Mouse (Mus musculus): ENCODE data around the gene Pbdc1. TPM values are rescaled to one million over a fixed set of nuclear protein-coding genes. Genes with fewer than 3 reads are reported as not detected.
A peak's percentile ranks its signal among the peaks of the same experiment; 100 is the strongest.
"Not testable (repeated sequence)": the region's sequence is repeated elsewhere in the genome, so short reads cannot be mapped to it uniquely, and the experiment has no call there.

The Pbdc1 gene
- total RNA-seq (2022), result 10 to 100 TPM; 17.5 to 19.7 (median 18.0) TPM

- peak; percentile 93 for DNase-seq
Observed at GRCm38 (mm10) chrX:105079615-105080092, at the start of gene Pbdc1. Gene Pbdc1, plus strand, starts transcription at chrX:105079756.

GRCm38 (mm10) chrX:105037666-105038065, 41.9 kb upstream of the Pbdc1 start:
- no peak for DNase-seq

- no peak for DNase-seq
Observed at GRCm38 (mm10) chrX:105064294-105064693, 15.3 kb upstream of the Pbdc1 start.

- no peak for DNase-seq
Observed at GRCm38 (mm10) chrX:105064801-105065200, 14.8 kb upstream of the Pbdc1 start.

- DNase-seq, result peak; percentile 85
Observed at GRCm38 (mm10) chrX:105069671-105070503, 9.7 kb upstream of the Pbdc1 start.

GRCm38 (mm10) chrX:105079151-105079550, 405 bp upstream of the Pbdc1 start:
- no peak for DNase-seq

GRCm38 (mm10) chrX:105080096-105080495, 540 bp downstream of the Pbdc1 start:
- DNase-seq, result no peak

GRCm38 (mm10) chrX:105083013-105083412, 3.5 kb downstream of the Pbdc1 start:
- not testable (repeated sequence) for DNase-seq

- no peak for DNase-seq
Observed at GRCm38 (mm10) chrX:105104175-105104574, 24.6 kb downstream of the Pbdc1 start.

GRCm38 (mm10) chrX:105114994-105115393, 35.4 kb downstream of the Pbdc1 start:
- DNase-seq, result no peak

- peak; percentile 63 for DNase-seq
Observed at GRCm38 (mm10) chrX:105120275-105121226, 41.0 kb downstream of the Pbdc1 start, which contains the start of gene Magee1. Gene Magee1, plus strand, starts transcription at chrX:105120378.

- DNase-seq, result peak; percentile 33
Observed at GRCm38 (mm10) chrX:105121227-105121865, 41.8 kb downstream of the Pbdc1 start.

- no peak for DNase-seq
Observed at GRCm38 (mm10) chrX:105124903-105125302, 45.3 kb downstream of the Pbdc1 start.

- DNase-seq, result no peak
Observed at GRCm38 (mm10) chrX:105151872-105152461, 72.4 kb downstream of the Pbdc1 start.

- DNase-seq, result not testable (repeated sequence)
Observed at GRCm38 (mm10) chrX:105165007-105165406, 85.5 kb downstream of the Pbdc1 start.

Other genes with a start within 250 kb of the Pbdc1 start
- under 1 TPM in 1 of 4 experiments, not detected in 3; 0.24 TPM for gene Magee2, start 222.5 kb upstream of the Pbdc1 start, total RNA-seq (2022)
- gene Magee1, start 40.6 kb downstream of the Pbdc1 start, total RNA-seq (2022), result 10 to 100 TPM; 17.9 to 21.8 (median 19.2) TPM

Measured in adrenal gland, adult 8-10 months (tissue).